Mouse (Mus musculus) layer of hippocampus, adult 9-10 months (tissue): ENCODE results near the gene Birc3.
"Not testable (repeated sequence)": the region's sequence is repeated elsewhere in the genome, so short reads cannot be mapped to it uniquely, and the experiment has no call there.

Source experiments
- DNase-seq: peaks from one replicate; pipeline ENCODE4 v3.0.0; 2022; ENCODE audit warnings: low spot score

Gene Birc3

DNA sequence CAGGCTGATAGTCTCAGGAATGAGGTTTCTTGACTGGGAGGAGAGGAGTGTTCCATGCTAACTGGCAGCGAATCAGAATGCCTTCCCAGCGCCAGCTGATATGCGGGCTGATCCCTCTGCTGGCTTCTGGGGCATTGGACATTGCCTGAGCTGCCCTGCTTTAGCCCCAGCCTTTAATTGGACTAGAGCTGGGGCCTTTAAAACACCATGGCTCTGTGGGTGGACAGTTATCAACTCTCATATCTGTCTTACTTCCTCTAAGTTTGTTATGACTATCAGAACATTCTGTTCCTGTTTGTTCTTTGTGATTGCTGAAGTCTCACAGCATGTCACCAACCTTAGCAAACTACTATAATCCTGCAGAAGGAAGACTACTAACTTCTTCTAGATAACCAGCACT, 5.0 kb downstream of the Birc3 start:
- no peak for DNase-seq

DNA sequence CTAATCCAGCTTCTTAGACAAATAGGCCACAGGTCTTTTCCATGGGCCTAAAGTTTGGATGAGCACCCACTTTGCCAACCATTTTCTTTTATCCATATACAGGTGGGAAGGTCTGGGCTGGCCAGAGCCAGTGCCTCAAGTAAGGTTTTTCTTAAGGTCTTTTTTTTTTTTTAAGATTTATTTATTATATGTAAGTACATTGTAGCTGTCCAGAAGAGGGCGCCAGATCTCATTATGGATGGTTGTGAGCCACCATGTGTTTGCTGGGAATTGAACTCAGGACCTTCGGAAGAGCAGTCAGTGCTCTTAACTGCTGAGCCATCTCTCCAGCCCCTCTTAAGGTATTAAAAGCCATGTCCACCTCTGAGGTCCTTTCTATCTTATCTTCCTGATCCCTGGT, 6.0 kb downstream of the Birc3 start:
- DNase-seq, result not testable (repeated sequence)

DNA sequence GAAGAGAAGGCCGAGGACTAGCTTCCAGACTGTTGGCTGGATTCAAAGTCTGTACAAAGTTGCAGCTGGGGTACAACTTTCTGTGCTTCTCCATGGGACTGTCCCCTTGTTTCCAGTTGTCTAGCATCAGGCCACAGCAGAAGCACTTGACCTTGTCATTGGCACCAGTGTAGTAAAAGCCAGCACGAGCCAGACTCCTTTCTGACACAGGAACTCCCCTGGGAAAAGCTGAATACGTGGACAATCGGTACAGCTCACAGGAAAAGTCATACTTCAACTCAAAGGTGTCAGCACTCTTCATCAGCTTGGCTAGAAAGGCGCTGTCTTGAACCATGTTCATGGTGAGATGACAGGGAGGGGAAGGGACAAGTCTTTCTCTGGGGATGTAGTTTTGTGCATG, 12.0 kb downstream of the Birc3 start:
- no peak for DNase-seq

DNA sequence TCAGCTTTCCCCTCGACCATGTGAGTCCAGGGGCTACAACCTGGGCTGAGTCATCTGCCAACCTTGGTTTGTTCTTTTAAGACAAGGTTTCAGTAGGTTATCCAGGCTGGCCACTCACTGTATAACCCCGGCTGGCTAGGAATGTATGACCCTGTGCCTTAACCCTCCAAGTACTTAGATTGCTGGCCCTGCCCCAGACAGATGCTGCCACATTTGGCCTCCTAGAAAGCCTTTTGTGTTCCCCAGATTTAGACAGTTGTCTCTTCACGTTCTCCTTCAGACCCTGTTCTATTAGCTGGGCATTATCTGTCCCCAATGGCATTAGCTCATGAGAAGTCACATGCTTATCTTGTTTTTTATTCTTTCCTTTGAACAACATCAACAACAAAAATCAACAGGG, 17.1 kb downstream of the Birc3 start:
- no peak for DNase-seq

DNA sequence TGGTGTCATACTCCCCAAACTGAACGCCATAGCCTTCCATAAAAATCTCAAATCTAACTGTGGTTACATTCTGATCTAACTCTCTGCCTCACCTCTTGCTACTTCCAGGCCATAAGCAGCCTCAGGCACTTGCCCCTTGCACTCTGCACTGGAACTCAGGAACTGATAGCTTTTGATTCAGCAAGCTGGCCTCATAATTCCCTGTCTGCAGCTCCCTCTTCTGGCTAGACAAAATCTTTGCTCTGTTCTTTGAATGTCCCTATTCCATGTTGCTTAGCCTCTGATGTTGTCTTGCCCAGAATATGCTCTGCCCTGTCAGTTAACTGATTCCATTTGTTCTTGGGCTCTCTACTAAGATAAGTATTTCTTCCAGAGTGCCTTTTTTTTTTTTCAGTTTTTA, 17.6 kb downstream of the Birc3 start:
- DNase-seq, result no peak

DNA sequence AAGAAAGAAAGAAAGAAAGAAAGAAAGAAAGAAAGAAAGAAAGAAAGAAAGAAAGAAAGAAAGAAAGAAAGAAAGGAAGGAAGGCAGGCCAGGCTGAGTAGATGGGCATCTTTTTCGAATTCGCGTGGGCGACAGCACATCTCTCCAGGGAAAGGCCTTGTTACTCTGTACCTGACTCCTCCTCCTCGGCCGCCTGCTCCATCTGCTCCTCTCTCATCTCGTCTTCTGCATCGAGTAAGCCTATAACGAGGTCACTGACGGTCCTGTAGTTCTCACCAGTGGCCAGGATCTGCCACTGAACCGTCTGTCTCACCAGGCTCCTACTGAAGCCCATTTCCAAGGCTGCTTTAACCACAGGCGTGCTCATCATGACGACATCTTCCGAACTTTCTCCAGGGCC, 18.8 kb downstream of the Birc3 start:
- not testable (repeated sequence) for DNase-seq

DNA sequence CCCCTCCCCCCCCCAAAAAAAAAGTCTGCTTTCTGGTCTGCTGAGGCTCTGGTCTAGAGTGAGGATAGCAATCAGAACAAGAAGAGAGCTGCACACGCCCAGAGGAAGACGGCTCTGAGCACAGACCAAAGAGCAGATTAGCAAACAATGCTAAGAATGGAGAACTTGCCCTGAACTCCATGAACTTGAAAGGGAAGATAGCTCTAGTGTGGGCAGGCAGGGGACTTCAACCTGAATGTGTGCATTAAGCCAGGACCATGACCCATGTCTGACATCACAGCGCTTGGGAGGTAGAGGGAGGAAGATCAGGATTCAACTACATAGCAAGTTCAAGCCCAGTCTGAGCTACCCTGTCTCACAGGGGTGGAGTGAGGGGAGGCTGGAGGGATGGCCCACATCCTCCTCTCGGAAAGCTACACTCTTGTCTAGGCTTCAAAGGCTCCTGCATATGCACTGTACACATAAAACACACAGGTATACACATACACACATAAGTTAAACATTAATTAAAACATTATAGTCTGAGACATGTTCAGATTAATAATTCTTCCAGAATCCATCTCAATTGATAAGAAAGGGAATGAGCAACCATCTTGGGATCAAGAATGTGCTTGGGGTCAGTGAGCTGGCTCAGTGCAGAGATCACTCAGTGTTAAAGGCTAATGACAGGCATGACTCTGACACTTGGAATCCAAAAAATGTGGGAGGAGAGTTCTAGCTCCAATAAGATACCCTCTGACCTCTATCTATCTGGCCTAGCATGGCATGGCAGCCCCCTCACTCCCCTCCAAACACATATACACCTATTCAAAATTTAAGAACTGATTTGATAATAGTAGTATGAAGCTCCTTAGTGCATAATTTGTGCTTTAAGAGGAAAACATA, 20.4 kb downstream of the Birc3 start:
- DNase-seq, result no peak

DNA sequence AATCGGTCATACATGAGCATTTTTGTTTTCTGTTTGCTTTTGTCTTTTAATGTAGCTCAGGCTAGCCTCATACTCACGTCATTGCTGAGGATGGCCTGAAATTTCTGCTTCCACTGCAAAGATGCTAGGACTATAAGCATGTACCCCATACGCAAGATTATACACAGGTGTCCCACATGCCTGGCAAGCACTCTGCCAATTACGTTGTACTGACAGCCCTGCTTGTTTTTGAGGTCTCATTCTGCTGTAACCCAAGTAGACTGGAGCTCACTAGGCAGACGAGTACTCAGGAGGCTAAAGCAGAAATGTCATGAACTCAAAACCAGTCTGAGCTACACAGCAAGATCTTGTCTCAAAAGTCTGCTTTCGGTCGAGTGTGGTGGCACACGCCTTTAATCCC, 21.1 kb downstream of the Birc3 start:
- DNase-seq, result no peak

DNA sequence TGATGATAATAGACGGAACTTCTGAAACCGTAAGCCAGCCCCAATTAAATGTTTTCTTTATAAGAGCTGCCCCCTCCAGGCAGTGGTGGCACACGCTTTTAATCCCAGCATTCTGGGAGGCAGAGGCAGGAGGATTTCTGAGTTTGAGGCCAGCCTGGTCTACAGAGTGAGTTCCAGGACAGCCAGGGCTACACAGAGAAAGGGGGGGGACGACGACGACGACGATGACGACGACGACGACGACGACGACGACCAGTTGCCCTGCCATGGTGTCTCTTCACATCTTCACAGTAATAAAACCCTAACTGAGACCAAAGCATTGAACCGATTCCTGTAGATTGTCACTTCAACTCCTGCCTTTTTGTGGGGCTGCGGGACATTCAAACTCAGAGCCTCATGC, 24.8 kb downstream of the Birc3 start:
- DNase-seq, result no peak

DNA sequence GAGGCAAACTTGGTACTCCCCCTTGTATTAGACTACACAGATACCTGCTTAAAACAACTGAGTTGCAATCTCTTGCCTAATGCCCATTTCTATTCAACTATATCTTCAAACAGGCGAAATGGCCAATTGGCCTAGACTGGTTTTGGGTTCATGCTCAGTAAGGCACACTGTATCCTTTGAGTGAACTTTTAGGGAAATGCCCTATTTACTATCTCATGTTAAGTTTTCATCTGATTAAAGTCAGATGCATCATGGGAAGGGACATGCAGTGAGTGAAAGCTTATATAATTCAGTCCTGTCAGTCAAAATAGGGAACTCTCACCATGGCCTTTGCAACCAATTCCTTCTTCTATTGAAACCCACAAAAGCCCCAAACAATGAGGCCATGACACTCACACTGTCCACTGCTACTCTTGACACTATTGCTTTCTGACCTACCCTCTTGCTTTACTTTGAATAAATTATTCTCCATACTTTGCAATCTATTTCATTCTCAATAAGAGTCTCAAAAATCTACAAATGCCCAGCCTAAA, 26.3 kb downstream of the Birc3 start:
- no peak for DNase-seq

DNA sequence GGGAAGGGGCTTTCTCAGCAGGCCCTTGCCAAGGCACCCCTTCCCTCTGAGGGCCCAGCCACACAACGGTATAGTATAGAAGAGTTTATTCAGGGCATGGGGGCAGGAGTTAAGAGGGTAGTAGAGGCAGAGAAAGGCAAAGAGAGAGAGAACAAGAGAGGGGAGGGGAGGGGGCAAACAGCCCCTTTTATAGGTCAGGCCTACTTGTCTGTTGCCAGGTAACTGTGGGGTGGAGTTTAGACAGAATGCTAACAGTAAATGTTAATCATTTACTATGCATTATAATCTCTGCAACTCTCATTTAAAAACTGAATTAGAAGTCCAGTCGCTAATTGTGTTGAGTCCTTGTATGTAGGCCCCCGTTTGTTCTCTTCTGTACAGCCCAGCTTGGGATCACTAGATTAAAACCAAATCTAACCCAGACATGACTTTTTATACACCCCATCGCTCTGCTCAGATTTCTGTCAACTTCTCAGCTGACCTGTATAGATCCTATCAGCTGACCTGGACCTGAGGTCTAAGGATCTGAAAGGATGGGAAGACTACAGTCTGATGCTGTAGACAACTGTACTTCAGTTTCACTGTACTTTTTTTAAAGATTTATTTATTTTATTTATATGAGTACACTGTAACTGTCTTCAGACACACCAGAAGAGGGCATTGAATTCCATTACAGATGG, 27.6 kb downstream of the Birc3 start:
- DNase-seq, result no peak

DNA sequence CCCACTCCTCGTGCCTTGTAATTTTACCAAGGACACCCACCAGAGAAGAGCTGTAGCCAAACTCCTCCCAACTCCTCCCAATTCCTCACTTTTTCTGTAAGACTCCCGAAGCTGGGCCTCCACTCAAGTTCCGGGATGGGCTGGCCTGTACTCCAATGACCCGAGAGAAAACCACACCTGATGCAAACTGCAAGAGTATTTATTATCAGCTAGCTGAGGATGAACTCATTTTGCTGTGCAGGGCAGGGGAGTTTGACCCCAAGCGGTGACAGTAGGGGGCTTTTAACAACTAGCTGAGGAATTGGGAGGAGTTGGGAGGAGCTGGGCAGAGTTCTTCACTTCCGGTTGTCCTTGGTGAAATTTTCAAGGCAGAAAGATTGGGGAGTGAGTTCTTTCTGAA, 31.8 kb downstream of the Birc3 start:
- DNase-seq, result no peak

DNA sequence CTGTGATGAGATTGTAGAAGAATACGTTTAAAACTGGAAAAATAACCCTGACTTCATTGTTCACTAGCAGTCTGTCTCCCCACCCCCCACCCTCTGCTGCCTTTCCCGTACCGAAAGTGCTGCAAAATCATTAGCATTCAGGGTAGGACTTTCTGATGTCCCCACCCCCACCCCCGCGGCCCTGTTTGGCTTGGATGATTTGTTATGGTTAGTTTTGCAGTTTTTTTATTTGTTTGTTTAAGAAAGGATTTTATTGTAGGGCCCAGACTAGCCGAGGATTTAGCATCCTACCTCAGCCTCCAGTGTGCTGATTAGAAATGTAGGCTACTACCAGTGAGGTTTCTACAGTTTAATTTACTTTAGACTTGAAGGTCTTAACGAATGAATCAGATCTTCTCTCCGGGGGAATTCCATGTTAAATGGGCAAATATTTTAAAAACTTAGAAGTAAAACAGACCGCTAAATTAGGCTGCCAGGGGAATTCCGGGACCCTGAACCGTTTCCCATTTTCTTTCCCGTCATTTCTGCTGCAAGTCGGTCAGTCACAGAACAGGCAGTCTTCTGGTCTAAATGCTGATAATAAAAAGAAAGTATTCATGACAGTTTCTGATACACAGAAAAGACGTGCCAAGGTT, 35.1 kb downstream of the Birc3 start:
- no peak for DNase-seq

DNA sequence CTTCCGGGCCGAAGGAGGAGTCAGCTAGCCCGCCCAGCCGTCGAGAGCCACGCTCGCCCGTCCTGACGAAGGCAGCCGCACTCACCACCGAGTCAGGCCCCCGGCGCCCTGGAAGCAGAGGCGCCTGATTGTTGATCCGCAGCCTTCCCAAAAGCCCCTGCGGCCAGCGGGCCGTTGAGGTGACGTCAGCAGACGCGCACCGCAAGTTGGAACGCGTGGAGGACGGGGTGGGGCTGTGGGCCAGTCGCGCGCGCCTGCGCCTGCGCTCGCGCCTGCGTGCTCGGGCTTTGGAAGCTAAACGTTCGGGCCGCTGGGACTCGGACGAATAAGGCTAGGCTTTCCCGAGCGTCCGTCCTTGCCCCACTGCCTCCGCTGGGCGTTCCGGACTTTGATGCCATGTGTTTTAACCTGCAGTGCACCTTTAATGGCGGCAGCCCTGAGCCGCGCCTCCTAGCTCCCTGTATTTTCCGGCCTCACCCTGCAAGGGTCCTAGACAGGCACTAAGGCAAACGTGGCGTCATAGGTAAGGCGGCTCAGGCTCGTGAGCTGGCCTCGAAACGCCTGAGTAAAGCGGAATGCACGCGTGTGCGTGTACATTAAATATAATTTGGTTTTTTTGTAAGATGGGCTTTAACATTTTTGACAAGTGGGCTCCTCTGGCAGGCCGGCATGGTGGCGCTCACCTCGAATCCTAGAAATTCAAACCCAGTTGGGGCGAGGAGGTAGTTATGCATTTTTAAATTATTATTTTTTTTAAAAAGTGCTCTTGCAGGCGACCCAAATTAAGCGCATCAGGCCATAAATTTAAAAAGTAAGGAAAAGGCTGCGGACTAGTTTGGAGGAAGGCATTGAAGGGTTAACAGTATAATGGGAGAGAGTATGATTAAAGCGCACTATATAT, 35.8 kb downstream of the Birc3 start, which contains the start of gene Birc2:
Birc2 (minus strand) TSS at position 160 of the 901 bp plus-strand sequence.
- DNase-seq, result peak; percentile 85

DNA sequence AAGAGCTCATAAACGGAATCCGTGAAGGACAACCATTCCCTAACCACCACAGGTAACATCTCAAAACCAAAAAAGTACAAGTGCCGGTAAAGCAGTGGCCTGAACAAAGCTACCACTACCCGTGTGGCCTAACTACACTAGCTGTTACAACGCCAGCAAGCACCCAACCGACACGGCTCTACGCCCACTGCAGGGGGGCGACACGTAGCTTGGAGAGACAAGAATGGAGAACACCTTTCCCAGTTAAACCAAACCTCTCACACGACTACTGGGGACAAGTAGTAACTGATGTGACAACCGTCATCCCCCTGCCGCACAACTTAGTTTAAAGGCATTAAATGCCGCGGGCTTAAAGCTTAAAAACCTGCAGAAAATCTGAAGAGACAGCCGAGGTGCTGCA, 36.7 kb downstream of the Birc3 start:
- no peak for DNase-seq

DNA sequence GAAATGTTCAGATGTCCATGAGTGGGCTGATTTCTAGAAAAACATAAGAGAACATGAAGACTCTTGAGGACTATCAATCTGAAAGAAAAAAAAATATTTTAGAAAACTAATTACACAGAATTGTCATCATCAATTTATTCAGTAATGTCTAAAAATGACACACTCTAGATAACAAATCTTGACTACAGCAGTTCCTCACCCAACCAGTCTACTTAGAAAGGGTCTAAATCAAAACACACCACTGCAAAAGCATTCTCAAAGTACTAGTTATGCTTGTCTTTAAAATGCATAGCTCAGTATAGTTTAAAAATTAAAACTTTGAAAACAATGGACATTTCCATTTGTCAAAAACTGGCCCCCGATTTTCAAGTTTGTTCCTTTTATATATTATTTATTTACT, 37.7 kb downstream of the Birc3 start:
- no peak for DNase-seq

DNA sequence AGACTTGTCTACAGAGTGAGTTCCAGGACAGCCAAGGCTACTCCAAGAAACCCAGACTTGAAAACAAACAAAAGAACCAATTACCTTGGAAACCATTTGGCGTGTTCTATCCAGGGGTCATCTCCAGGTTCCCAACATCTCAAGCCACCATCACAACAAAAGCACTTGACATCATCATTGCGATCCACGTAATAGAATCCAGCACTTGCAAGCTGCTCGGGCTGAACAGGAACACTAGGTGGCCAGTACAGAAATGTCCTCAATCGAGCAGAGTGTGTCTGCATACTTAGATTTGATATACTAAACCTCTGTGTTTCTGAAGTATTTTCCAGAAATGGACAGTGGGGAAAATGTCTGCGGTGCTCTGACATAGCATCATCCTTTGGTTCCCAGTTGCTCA, 39.6 kb downstream of the Birc3 start:
- DNase-seq, result no peak

DNA sequence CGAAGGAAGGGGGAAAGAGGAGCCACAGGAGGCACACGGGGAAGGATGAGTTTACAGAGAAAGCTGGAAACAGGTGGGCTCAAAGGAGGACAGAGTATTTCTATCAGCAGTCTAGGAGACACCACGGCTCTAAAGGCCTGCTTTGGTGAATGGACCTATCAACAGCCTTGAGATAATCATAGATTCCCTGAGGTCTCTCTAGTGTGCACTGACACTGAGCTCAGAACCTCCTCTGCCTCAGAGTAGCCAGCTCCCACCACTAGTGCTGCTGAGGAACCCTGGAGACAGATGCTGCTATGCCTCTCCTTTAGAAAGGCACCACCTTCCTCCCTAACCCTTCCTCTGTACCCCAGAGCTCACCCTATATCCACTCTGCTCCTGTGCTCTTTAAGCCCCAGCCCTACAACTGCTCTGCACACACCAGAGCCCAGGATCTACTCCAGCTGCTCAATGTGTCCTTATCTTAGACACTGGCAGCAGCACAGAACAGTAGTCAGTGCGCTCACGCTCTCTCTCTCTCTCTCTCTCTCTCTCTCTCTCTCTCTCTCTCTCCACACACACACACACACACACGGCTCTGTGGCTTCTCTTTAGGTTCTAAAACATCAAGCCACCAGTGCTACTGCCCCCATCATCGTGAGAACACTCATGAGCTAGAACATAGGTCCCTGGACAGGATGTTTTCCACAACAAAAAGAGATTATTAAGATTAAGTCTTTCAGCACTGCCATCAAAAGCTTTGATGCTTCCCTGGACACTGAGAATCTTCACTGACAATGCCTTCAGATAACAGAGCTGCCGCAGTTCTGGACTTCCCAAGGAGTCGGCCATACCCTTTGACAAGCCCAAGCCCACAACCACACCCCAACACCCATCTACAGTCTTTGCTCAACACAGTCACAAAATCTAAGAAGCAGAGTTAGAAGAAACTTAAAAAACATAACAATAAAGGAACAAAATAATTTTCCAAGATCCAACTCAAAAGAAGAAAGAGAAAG, 43.2 kb downstream of the Birc3 start:
- DNase-seq, result no peak

DNA sequence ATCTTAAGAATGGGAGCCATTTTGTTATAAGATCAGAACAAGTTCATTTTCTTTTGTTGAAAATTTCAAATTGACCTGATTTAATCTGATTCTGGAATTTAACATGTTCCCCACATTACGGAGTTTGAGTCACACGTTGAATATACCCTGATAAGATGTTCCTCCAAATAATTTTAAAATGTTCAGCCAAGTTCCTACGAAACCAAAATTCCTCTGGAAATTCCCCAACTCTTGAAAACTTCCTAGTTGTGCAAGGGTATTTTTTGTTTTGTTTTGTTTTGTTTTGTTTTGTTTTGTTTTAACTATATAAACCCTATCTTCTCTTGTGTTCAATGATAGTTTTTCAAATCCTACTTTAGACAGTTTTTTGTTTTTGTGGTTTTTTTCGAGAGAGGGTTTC, 44.3 kb downstream of the Birc3 start:
- no peak for DNase-seq

DNA sequence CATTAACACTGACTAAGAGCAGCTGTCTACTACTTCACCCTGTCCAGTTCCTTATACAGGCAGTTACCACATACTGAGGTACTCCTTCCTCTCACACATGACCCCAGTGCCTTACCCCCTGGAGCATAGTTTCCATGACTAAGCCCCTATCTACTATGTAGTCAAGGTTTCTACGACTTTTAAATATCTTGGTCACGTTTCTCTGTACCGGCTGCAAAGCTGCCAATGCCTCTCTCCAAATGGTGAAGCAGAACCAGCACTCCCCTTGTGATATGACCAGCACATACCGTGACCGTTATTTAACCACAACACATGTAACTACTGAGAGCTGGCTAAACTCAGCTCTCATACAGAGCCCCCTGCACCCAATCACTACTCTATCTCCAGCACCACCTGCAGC, 48.1 kb downstream of the Birc3 start:
- no peak for DNase-seq

DNA sequence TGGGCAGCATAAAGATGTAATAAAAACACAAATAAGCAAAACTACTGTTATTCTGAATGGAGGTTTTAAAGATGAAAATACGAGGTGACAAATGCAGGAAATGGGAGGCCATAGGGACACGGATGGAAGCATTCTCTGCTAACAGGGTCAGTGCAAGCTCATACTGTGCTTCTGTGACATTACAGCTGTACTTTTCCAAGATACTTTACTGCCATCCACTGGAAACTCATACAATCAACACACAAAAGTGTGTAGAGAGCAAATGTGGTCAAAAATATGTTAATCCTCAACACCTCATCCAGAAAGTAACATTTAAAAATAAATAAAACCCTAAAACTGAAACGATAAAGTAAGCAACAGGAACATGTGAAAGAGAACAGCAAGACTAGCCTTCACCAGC, 50.2 kb downstream of the Birc3 start:
- no peak for DNase-seq
